ENCODE assay signal across 18 mouse cellular contexts in genomic region chr19:21727081-21727480, GRCm38 (mm10).
"Had no signal": no experiment of that assay in that cellular context is flagged by ENCODE, and none has a peak within 500 bp of the region (broad histone marks: within the 10 kb centered on the region; RNA-seq: fewer than 3 reads in every experiment).

No protein-coding gene starts in this region.

- H3K4me3 ChIP-seq: midbrain, embryonic 12.5 days; midbrain, embryonic 15.5 days; myocyte; neural tube, embryonic 13.5 days; neural tube, embryonic 15.5 days had no signal

- H3K27me3 ChIP-seq: midbrain, embryonic 12.5 days; midbrain, embryonic 15.5 days; neural tube, embryonic 13.5 days; neural tube, embryonic 15.5 days had no signal

- H3K4me2 ChIP-seq: lung, embryonic 14.5 days; midbrain, embryonic 12.5 days; midbrain, embryonic 15.5 days; neural tube, embryonic 13.5 days; neural tube, embryonic 15.5 days had no signal

- H3K36me3 ChIP-seq: midbrain, embryonic 12.5 days; midbrain, embryonic 15.5 days; neural tube, embryonic 13.5 days; neural tube, embryonic 15.5 days had no signal

- H3K9me3 ChIP-seq: midbrain, embryonic 12.5 days; midbrain, embryonic 15.5 days; neural tube, embryonic 13.5 days; neural tube, embryonic 15.5 days had no signal

- H3K4me1 ChIP-seq: neural tube, embryonic 15.5 days had no signal

- DNase-seq: lung, adult 18-20 months; lung, embryonic 14.5 days; lung, postnatal 10 days; lung, postnatal 4 days; retina, postnatal 1 day; right cerebral cortex, adult 18-20 months; right cerebral cortex, postnatal 25 days; right cerebral cortex, postnatal 4 days; spleen, adult 18-20 months; thymus, adult 2 months; thymus, postnatal 25 days; thymus, postnatal 4 days had no signal

- H3K27ac ChIP-seq: liver, embryonic 14.5 days; midbrain, embryonic 12.5 days; midbrain, embryonic 15.5 days; neural tube, embryonic 13.5 days; neural tube, embryonic 15.5 days had no signal

- H3K9ac ChIP-seq: liver, embryonic 14.5 days; lung, embryonic 14.5 days; midbrain, embryonic 12.5 days; midbrain, embryonic 15.5 days; neural tube, embryonic 13.5 days; neural tube, embryonic 15.5 days had no signal

- ATAC-seq: midbrain, embryonic 15.5 days had no signal
